Mouse (Mus musculus): ENCODE data around the gene Ehf. TPM values are rescaled to one million over a fixed set of nuclear protein-coding genes. Genes with fewer than 3 reads are reported as not detected.
A peak's percentile ranks its signal among the peaks of the same experiment; 100 is the strongest.

Gene Ehf
- polyA plus RNA-seq, 1 experiment from 2014 or later = 0.28 TPM

- Histone ChIP-seq H3K4me3 (no peak overlapping the region), H3K4me1 (peaks cover 4% of the 10 kb centered on the region), H3K4me2 (replicated peaks) (no peak overlapping the region), H3K9ac (no peak overlapping the region), H3K36me3 (no peaks in the 10 kb centered on the region), H3K27ac (no peak overlapping the region), H3K27me3 (0 out of 2 replicates have a peak, but pooled peaks cover 6% of the 10 kb centered on the region), H3K9me3 (no peaks in the 10 kb centered on the region)
- 30% methylated on average over 3 of the region's 3 CpGs for WGBS
- no peak for ATAC-seq (ENCODE audit: low FRiP score, low read depth)
Observed at GRCm38 (mm10) chr2:103293214-103293613, 9.9 kb downstream of the Ehf start.

DNA sequence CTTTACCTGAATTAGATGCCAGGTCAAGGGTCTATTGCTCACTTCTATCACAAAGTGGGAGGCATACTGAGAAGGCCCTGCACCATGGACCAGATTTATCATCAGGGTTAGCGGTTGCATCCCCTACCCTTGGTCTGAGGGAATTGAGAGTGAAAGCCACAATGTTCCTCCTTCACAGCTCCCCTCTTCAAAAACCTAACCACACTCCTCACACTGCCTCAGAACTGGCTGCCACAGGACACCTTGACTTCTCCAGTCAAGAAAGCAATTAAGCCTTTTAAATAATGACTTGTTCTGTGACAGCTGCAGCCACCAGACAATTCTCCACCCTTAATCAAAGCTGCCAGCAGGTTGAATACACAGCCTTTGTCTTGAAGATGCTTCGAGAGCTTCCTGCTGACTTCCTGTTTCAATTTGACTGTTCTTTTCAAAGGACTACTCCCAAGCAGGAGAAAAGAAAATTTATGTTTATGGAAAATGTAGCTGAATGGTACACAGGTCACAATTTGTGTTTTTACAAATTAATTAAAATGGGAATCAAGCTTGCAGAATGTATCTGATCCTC, 12.3 kb downstream of the Ehf start:
- Histone ChIP-seq H3K9me3 (no peaks in the 10 kb centered on the region), H3K4me1 (peaks cover 17% of the 10 kb centered on the region), H3K4me3 (no peak overlapping the region), H3K27ac (no peak overlapping the region), H3K4me2 (replicated peaks) (no peak overlapping the region), H3K36me3 (no peaks in the 10 kb centered on the region), H3K9ac (no peak overlapping the region), H3K27me3 (0 out of 2 replicates have a peak, but pooled peaks cover 7% of the 10 kb centered on the region)
- no peak for ATAC-seq (ENCODE audit: low FRiP score, low read depth)
- 83% methylated on average over 2 of the region's 2 CpGs for WGBS

GRCm38 (mm10) chr2:103290167-103290566, 12.9 kb downstream of the Ehf start:
- 0 out of 2 replicates have a peak, but pooled peaks cover 10% of the 10 kb centered on the region for H3K27me3 ChIP-seq
- no peak for ATAC-seq (ENCODE audit: low FRiP score, low read depth)
- H3K36me3 ChIP-seq = no peaks in the 10 kb centered on the region
- H3K9ac ChIP-seq = no peak overlapping the region
- H3K9me3 ChIP-seq = no peaks in the 10 kb centered on the region
- peaks cover 21% of the 10 kb centered on the region for H3K4me1 ChIP-seq
- H3K4me3 ChIP-seq = no peak overlapping the region
- H3K27ac ChIP-seq = no peak overlapping the region
- 94% methylated on average over 3 of the region's 3 CpGs for WGBS
- H3K4me2 ChIP-seq (replicated peaks) = no peak overlapping the region

DNA sequence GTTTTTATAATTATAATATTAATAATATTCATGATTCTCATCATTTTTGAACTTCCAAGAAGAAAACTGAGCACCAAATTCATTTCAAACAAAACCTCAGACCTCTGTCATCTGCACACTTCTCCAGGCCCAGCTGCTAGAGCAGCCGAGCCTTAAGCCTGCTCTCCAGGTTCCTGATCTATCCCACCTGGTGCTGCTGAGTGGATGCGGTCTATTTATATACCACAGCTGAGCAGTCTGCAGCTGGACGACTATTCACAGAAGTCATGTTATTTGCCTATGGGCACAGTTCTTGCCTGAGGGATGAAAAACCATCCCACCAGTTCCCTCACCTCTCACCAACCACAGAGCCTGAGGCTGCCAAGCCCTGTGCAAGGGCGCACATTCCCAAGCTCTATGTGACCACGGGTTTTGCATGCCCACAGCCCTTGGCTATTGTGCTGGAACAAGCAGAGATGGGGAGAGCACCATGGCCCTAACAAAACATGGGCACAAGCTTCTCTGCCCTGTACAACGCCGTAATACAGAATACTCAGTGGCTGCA, 13.6 kb downstream of the Ehf start:
- peak; percentile 60 for ATAC-seq (ENCODE audit: low FRiP score, low read depth)
- Histone ChIP-seq H3K27me3 (0 out of 2 replicates have a peak, but pooled peaks cover 10% of the 10 kb centered on the region), H3K4me2 (replicated peaks) (no peak overlapping the region), H3K36me3 (no peaks in the 10 kb centered on the region), H3K9ac (no peak overlapping the region), H3K4me1 (peaks cover 21% of the 10 kb centered on the region), H3K9me3 (no peaks in the 10 kb centered on the region), H3K27ac (no peak overlapping the region), H3K4me3 (no peak overlapping the region)
- WGBS = 50% methylated on average over 7 of the region's 7 CpGs

GRCm38 (mm10) chr2:103287716-103288115, 15.4 kb downstream of the Ehf start:
- Histone ChIP-seq H3K27ac (no peak overlapping the region), H3K9me3 (no peaks in the 10 kb centered on the region), H3K9ac (no peak overlapping the region), H3K4me3 (no peak overlapping the region), H3K4me2 (replicated peaks) (no peak overlapping the region), H3K4me1 (peaks cover 33% of the 10 kb centered on the region), H3K36me3 (no peaks in the 10 kb centered on the region), H3K27me3 (0 out of 2 replicates have a peak, but pooled peaks cover 7% of the 10 kb centered on the region)
- 77% methylated on average over 5 of the region's 5 CpGs for whole genome bisulfite sequencing
- ATAC-seq (ENCODE audit: low FRiP score, low read depth) = no peak

- 31% methylated on average over 2 of the region's 2 CpGs for WGBS
Observed at GRCm38 (mm10) chr2:103285561-103285960, 17.5 kb downstream of the Ehf start.

GRCm38 (mm10) chr2:103283730-103284129, 19.3 kb downstream of the Ehf start:
- peaks cover 33% of the 10 kb centered on the region for H3K4me1 ChIP-seq
- H3K4me3 ChIP-seq = no peak overlapping the region
- no peaks in the 10 kb centered on the region for H3K36me3 ChIP-seq
- H3K27ac ChIP-seq = no peak overlapping the region
- H3K4me2 ChIP-seq (replicated peaks) = no peak overlapping the region; the same call in 1 of the 2 replicates
- H3K27me3 ChIP-seq = peaks cover 11% of the 10 kb centered on the region
- H3K9me3 ChIP-seq = no peaks in the 10 kb centered on the region
- no peak overlapping the region for H3K9ac ChIP-seq
- ATAC-seq (ENCODE audit: low FRiP score, low read depth) = no peak
- WGBS = 54% methylated on average over 8 of the region's 8 CpGs

More at GRCm38 (mm10) chr2:103285561-103285960, 17.5 kb downstream of the Ehf start:
- Histone ChIP-seq H3K9ac (no peak overlapping the region), H3K4me3 (no peak overlapping the region), H3K27ac (no peak overlapping the region), H3K36me3 (no peaks in the 10 kb centered on the region), H3K9me3 (no peaks in the 10 kb centered on the region), H3K4me1 (peaks cover 37% of the 10 kb centered on the region), H3K27me3 (peaks cover 11% of the 10 kb centered on the region), H3K4me2 (replicated peaks) (no peak overlapping the region)
- no peak for ATAC-seq (ENCODE audit: low FRiP score, low read depth)

GRCm38 (mm10) chr2:103282184-103282750, 20.8 kb downstream of the Ehf start:
- H3K4me3 ChIP-seq = no peak overlapping the region
- H3K27me3 ChIP-seq = peaks cover 11% of the 10 kb centered on the region
- ATAC-seq (ENCODE audit: low FRiP score, low read depth) = no peak
- 50% methylated on average over 8 of the region's 8 CpGs for WGBS
- no peak overlapping the region for H3K27ac ChIP-seq
- H3K9me3 ChIP-seq = no peaks in the 10 kb centered on the region
- H3K4me1 ChIP-seq = peaks cover 33% of the 10 kb centered on the region
- no peaks in the 10 kb centered on the region for H3K36me3 ChIP-seq
- H3K9ac ChIP-seq = no peak overlapping the region
- no peak overlapping the region for H3K4me2 ChIP-seq (replicated peaks)

DNA sequence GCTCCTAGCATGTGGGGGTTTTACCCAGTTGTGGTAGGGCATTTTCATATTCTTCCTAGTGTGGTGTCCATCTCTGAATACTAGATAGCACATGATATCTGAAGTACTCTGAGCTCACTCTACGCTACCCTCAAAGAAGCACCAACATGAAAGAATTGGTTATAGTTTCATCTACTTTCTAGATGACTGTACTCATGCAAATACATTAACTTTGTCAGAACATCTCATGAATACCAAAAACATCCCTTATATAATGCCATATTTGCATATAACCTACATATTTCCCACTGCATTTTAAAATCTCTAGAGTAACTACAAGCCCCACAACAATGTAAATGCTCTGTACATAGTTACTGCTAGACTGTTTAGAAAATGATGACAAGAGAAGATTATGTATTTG, 23.2 kb downstream of the Ehf start:
- Histone ChIP-seq H3K4me2 (replicated peaks) (no peak overlapping the region), H3K36me3 (no peaks in the 10 kb centered on the region), H3K9me3 (no peaks in the 10 kb centered on the region), H3K27ac (no peak overlapping the region), H3K9ac (no peak overlapping the region), H3K4me3 (no peak overlapping the region), H3K27me3 (peaks cover 7% of the 10 kb centered on the region), H3K4me1 (peaks cover 16% of the 10 kb centered on the region)
- 94% methylated on average over 1 of the region's 1 CpGs for WGBS
- no peak for ATAC-seq (ENCODE audit: low FRiP score, low read depth)

DNA sequence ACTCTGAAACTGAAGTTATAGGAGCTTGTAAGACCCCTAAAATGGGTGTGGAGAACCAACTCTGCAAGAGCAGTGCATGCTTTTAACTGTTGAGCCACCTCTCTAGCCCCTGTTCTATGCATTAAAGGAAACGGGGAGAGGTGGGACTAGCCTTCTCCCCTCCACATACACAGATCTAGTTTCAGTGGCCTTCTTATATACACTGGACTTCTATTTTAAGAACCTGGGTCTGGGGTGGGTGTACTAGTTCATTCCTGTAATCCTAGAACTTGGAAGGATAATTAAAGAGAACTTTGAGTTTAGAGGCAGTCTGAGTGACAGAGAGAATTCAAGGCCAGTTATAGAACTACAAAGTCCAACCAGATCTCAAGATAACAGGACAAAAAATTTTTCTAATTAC, 24.6 kb downstream of the Ehf start:
- H3K4me3 ChIP-seq = no peak overlapping the region
- no peak for ATAC-seq (ENCODE audit: low FRiP score, low read depth)
- no peak overlapping the region for H3K27ac ChIP-seq
- peaks cover 7% of the 10 kb centered on the region for H3K27me3 ChIP-seq
- H3K4me1 ChIP-seq = peaks cover 7% of the 10 kb centered on the region
- H3K36me3 ChIP-seq = no peaks in the 10 kb centered on the region
- 62% methylated on average over 1 of the region's 1 CpGs for WGBS
- no peaks in the 10 kb centered on the region for H3K9me3 ChIP-seq
- no peak overlapping the region for H3K9ac ChIP-seq
- H3K4me2 ChIP-seq (replicated peaks) = no peak overlapping the region

DNA sequence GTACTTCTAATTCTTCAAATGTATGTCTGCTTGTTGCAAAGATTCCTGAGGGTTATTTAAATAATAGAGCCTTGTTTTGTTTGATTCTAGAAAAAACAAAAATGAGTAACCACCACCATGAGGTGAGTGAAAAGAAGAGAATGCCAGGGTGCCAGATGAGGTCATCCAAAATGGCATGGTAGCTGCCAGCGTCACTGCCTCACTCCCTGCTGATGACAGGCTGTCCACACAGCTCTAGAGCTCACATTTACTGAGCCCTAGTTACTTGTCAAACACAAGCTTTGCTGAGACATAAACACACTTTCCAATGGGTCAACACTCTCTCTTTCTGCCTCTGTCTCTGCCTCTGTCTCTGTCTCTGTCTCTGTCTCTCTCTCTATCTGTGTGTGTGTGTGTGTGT, 25.3 kb downstream of the Ehf start:
- H3K4me2 ChIP-seq (replicated peaks) = no peak overlapping the region
- H3K27ac ChIP-seq = no peak overlapping the region
- ATAC-seq (ENCODE audit: low FRiP score, low read depth) = no peak
- WGBS = 56% methylated on average over 1 of the region's 1 CpGs
- H3K9ac ChIP-seq = no peak overlapping the region
- H3K4me1 ChIP-seq = peaks cover 5% of the 10 kb centered on the region
- no peaks in the 10 kb centered on the region for H3K9me3 ChIP-seq
- H3K27me3 ChIP-seq = peaks cover 7% of the 10 kb centered on the region
- no peaks in the 10 kb centered on the region for H3K36me3 ChIP-seq
- no peak overlapping the region for H3K4me3 ChIP-seq

GRCm38 (mm10) chr2:103275316-103275960, 27.6 kb downstream of the Ehf start:
- no peak overlapping the region for H3K9ac ChIP-seq
- H3K27me3 ChIP-seq = no peaks in the 10 kb centered on the region
- no peak overlapping the region for H3K27ac ChIP-seq
- H3K9me3 ChIP-seq = no peaks in the 10 kb centered on the region
- H3K4me2 ChIP-seq (replicated peaks) = no peak overlapping the region
- H3K4me1 ChIP-seq = no peaks in the 10 kb centered on the region
- ATAC-seq (ENCODE audit: low FRiP score, low read depth) = no peak
- H3K36me3 ChIP-seq = no peaks in the 10 kb centered on the region
- H3K4me3 ChIP-seq = no peak overlapping the region
- WGBS = 85% methylated on average over 6 of the region's 6 CpGs
